Comparison of ENCODE assay signal across 28 mouse cellular contexts in the genomic region with DNA sequence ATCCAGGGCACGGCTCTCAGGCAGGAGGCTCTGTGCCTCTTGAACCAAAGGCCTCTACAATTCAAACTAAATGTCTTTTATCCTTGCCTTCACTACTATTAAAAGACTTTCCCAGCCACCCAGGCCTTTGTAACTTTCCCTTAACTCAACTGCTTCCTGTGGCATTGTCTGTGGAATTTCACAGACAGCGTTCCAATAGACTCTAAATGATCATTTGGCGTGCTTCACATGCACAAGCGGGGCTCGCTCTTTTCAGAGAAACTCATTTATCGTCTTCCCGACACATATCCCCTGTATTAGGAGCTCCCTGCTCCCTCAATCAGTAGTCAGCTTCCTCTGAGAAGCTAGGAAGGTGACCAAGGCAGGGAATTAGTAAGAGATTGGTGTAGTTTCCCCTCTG.
DNase-seq lines count a peak whose midpoint lies in the region; ATAC-seq and TF ChIP-seq lines count a peak whose summit lies in the region.
"Had no signal": no experiment of that assay in that cellular context is flagged by ENCODE, and none has a peak within 500 bp of the region (broad histone marks: within the 10 kb centered on the region; RNA-seq: fewer than 3 reads in every experiment).

No protein-coding gene starts in this region.

- no peaks in the 10 kb centered on the region for H3K9me3 ChIP-seq in hindbrain, embryonic 16.5 days (ENCODE audit: control insufficient read depth, low read length)
- no peaks in the 10 kb centered on the region for H3K9me3 ChIP-seq in hindbrain, embryonic 10.5 days
- H3K9me3 ChIP-seq in neural tube, embryonic 11.5 days (ENCODE audit: control insufficient read depth, low read length): no peaks in the 10 kb centered on the region
- no peaks in the 10 kb centered on the region for H3K9me3 ChIP-seq in neural tube, embryonic 15.5 days (replicated peaks)
- H3K9me3 ChIP-seq: embryonic facial prominence, embryonic 10.5 days; embryonic facial prominence, embryonic 13.5 days; forebrain, embryonic 12.5 days; forebrain, embryonic 15.5 days; heart, embryonic 10.5 days; heart, embryonic 13.5 days had no signal

- H3K4me3 ChIP-seq in hindbrain, embryonic 16.5 days (ENCODE audit: low read length): no peak overlapping the region
- no peak overlapping the region for H3K4me3 ChIP-seq in hindbrain, embryonic 10.5 days
- H3K4me3 ChIP-seq in neural tube, embryonic 11.5 days (ENCODE audit: low read depth, low read length): no peak overlapping the region
- no peak overlapping the region for H3K4me3 ChIP-seq in neural tube, embryonic 15.5 days (replicated peaks)
- H3K4me3 ChIP-seq in gastrocnemius, adult 2 months: no peak overlapping the region
- H3K4me3 ChIP-seq: embryonic facial prominence, embryonic 10.5 days; embryonic facial prominence, embryonic 13.5 days; erythroblast, embryonic 14.5 days; forebrain, embryonic 12.5 days; forebrain, embryonic 15.5 days; heart, embryonic 10.5 days; heart, embryonic 13.5 days had no signal

- H3K36me3 ChIP-seq in hindbrain, embryonic 16.5 days (ENCODE audit: control insufficient read depth, insufficient read depth, low read length): no peaks in the 10 kb centered on the region
- no peaks in the 10 kb centered on the region for H3K36me3 ChIP-seq in hindbrain, embryonic 10.5 days
- no peaks in the 10 kb centered on the region for H3K36me3 ChIP-seq in neural tube, embryonic 11.5 days (ENCODE audit: control insufficient read depth, insufficient read depth, low read length)
- H3K36me3 ChIP-seq in neural tube, embryonic 15.5 days: no peaks in the 10 kb centered on the region
- H3K36me3 ChIP-seq: embryonic facial prominence, embryonic 10.5 days; embryonic facial prominence, embryonic 13.5 days; forebrain, embryonic 12.5 days; forebrain, embryonic 15.5 days; heart, embryonic 10.5 days; heart, embryonic 13.5 days had no signal

- H3K4me1 ChIP-seq in hindbrain, embryonic 16.5 days (ENCODE audit: control insufficient read depth, insufficient read depth, low read depth, low read length): no peaks in the 10 kb centered on the region; the same call in none of the 2 replicates
- H3K4me1 ChIP-seq in hindbrain, embryonic 10.5 days (replicated peaks): no peaks in the 10 kb centered on the region
- H3K4me1 ChIP-seq in neural tube, embryonic 11.5 days (ENCODE audit: control insufficient read depth, insufficient read depth, low read length): no peaks in the 10 kb centered on the region
- peaks cover 4% of the 10 kb centered on the region for H3K4me1 ChIP-seq in neural tube, embryonic 15.5 days
- H3K4me1 ChIP-seq: embryonic facial prominence, embryonic 10.5 days; embryonic facial prominence, embryonic 13.5 days; forebrain, embryonic 12.5 days; forebrain, embryonic 15.5 days; heart, embryonic 10.5 days; heart, embryonic 13.5 days had no signal

- ATAC-seq in hindbrain, embryonic 16.5 days: peak; percentile 61
- ATAC-seq in neural tube, embryonic 11.5 days (ENCODE audit: insufficient read depth, low FRiP score, low TSS enrichment): no peak
- ATAC-seq in neural tube, embryonic 15.5 days (ENCODE audit: low FRiP score): peak; percentile 50; the same call in 1 of the 2 replicates
- ATAC-seq: CD4-positive, CD25-positive, alpha-beta regulatory T cell, adult 4 months; forebrain, embryonic 15.5 days; inflammation-experienced regulatory T-cells, adult 6 months; intestine, embryonic 16.5 days had no signal

- intact Hi-C loops in gastrocnemius, adult 2 months (cut with DNase I): no loop called here

- H3K27ac ChIP-seq in hindbrain, embryonic 16.5 days (ENCODE audit: low read depth, low read length): no peak overlapping the region
- H3K27ac ChIP-seq in hindbrain, embryonic 10.5 days: no peak overlapping the region
- H3K27ac ChIP-seq in neural tube, embryonic 11.5 days (ENCODE audit: low read depth, low read length): no peak overlapping the region
- H3K27ac ChIP-seq in neural tube, embryonic 15.5 days (replicated peaks): peak overlapping the region; percentile 33; the same call in 1 of the 2 replicates
- H3K27ac ChIP-seq in gastrocnemius, adult 2 months: no peak overlapping the region
- H3K27ac ChIP-seq: embryonic facial prominence, embryonic 10.5 days; embryonic facial prominence, embryonic 13.5 days; forebrain, embryonic 12.5 days; forebrain, embryonic 15.5 days; heart, embryonic 10.5 days; heart, embryonic 13.5 days; hindbrain, embryonic 14.5 days had no signal

- no peak overlapping the region for H3K9ac ChIP-seq in hindbrain, embryonic 16.5 days (ENCODE audit: low read depth, low read length)
- no peak overlapping the region for H3K9ac ChIP-seq in neural tube, embryonic 11.5 days (ENCODE audit: low read length)
- H3K9ac ChIP-seq in neural tube, embryonic 15.5 days (replicated peaks): no peak overlapping the region
- H3K9ac ChIP-seq: embryonic facial prominence, embryonic 13.5 days; forebrain, embryonic 12.5 days; forebrain, embryonic 15.5 days; heart, embryonic 13.5 days; hindbrain, embryonic 14.5 days had no signal

- TF ChIP-seq CTCF in gastrocnemius, adult 2 months (IDR thresholded peaks at IDR 0.05): no peak

- H3K4me2 ChIP-seq in hindbrain, embryonic 16.5 days (ENCODE audit: low read length): no peak overlapping the region
- no peak overlapping the region for H3K4me2 ChIP-seq in neural tube, embryonic 11.5 days (ENCODE audit: low read depth)
- no peak overlapping the region for H3K4me2 ChIP-seq in neural tube, embryonic 15.5 days
- H3K4me2 ChIP-seq: embryonic facial prominence, embryonic 13.5 days; forebrain, embryonic 12.5 days; forebrain, embryonic 15.5 days; heart, embryonic 13.5 days; hindbrain, embryonic 14.5 days had no signal

- 59% methylated on average over 7 of the region's 7 CpGs for WGBS in hindbrain, embryonic 16.5 days
- WGBS in hindbrain, embryonic 10.5 days: 85% methylated on average over 7 of the region's 7 CpGs
- 73% methylated on average over 7 of the region's 7 CpGs for WGBS in neural tube, embryonic 11.5 days
- WGBS in neural tube, embryonic 15.5 days: 35% methylated on average over 7 of the region's 7 CpGs

- no peaks in the 10 kb centered on the region for H3K27me3 ChIP-seq in hindbrain, embryonic 16.5 days (replicated peaks; ENCODE audit: control insufficient read depth, insufficient read depth, low read length)
- no peaks in the 10 kb centered on the region for H3K27me3 ChIP-seq in hindbrain, embryonic 10.5 days (ENCODE audit: insufficient read depth, poor library complexity, severe bottlenecking)
- H3K27me3 ChIP-seq in neural tube, embryonic 11.5 days (ENCODE audit: control insufficient read depth, insufficient read depth, low read length): no peaks in the 10 kb centered on the region
- no peaks in the 10 kb centered on the region for H3K27me3 ChIP-seq in neural tube, embryonic 15.5 days (replicated peaks)
- H3K27me3 ChIP-seq: embryonic facial prominence, embryonic 13.5 days; forebrain, embryonic 12.5 days; forebrain, embryonic 15.5 days; heart, embryonic 13.5 days had no signal

- no peak for DNase-seq in hindbrain, embryonic 10.5 days (ENCODE audit: low spot score)
- DNase-seq in neural tube, embryonic 11.5 days (ENCODE audit: low spot score): peak; percentile 37
- no peak for DNase-seq in neural tube, embryonic 10.5 days (ENCODE audit: extremely low spot score, low spot score)
- no peak for DNase-seq in gastrocnemius, adult 2 months
- DNase-seq: adrenal gland, adult 2 months; adrenal gland, postnatal 14 days; cerebellum, adult 11 months; cerebellum, adult 2 months; cerebellum, postnatal 10 days; cerebellum, postnatal 36 days; embryo, embryonic 11 days; gastrocnemius, postnatal 14 days; heart, adult 18-20 months; heart, postnatal 14 days; heart, postnatal 4 days had no signal
